Mouse (Mus musculus) adrenal gland, adult (tissue): ENCODE data around the gene Zdhhc14.

ENCODE experiments used
- DNase-seq, 2 experiments: peaks; one replicate each; pipeline ENCODE4 v3.0.0; 2022 to 2023; ENCODE audit warnings: low spot score in 1 of 2; ENCODE audit not compliant: inconsistent age in 2 of 2

Zdhhc14 gene

DNA sequence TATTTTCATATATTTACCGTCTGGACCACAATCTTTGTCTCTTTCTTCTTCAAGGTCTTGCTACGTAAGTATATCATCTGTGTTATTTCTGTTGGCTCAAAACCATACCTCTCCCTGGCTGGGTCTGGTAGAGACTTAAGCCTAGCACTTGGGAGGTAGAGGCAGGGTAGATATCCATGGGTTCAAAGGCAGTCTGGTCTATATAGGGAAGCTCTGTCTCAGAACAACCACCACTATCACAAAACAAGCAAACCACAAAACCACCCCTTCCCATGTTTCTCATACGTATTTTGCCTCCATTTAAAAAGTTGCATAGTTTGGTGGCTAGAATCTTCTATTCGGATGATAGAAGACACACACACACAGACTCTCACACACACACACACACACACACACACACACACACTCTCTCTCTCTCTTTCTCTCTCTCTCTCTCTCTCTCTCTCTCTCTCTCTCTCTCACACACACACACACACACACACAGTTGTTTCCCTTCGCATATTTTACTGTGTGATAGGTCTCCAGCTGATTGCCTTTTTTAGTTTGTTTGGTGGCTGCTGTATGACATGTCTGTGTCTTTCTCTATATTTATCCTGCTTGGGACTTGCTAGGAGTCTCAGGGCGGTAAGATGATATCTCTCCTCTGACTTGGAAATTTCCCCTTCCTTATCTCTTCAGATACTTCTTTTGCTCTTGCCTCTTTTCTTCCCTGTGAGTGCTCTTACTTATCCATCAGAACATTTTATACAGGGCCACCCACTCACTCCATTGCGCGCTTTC lies 11.8 kb downstream of the Zdhhc14 start:
- no peak for DNase-seq

DNA sequence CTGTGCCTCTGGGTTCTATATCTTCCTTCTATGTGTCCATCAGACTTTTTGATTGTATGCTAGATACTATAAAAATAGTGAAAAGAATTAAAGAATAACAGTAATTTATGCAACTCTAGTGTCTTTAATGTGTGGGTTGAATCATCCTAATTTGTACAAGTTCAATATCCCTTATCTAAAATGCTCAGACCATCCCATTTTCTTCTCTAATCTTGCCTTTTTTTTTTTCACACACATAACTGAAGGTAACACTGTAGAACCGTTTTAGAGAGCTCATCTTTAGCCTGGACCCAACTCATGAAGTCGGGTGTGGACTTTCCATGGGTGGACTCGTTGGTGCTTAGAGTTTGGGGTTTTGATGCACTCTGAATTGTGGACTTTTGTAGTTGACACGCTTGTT lies 12.6 kb downstream of the Zdhhc14 start:
- no peak for DNase-seq

GRCm38 (mm10) chr17:5506553-5506952 lies 14.2 kb downstream of the Zdhhc14 start:
- no peak for DNase-seq

DNA sequence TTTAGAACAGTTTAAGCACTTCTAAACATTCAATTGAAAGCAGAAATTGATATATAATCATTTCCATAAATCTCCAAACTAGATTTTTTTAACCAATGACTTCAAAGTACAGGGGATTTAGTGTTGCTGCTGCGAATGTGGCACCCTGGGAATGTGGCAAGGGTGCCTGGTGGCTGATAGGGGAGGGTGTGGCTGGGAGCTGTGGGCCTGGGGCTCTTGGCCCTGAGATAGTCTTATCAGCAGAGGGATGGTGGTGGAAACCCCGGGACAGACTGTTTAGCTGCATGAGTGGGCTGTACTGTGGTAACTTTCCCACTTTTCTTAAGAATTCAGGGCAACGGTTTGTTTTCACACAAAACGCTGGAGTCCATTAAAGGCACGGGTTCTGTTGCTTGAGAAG lies 14.6 kb downstream of the Zdhhc14 start:
- DNase-seq = no peak

- DNase-seq = no peak
These were observed 15.7 kb downstream of the Zdhhc14 start for GRCm38 (mm10) chr17:5508030-5508429.

GRCm38 (mm10) chr17:5510564-5510963 lies 18.2 kb downstream of the Zdhhc14 start:
- DNase-seq = peak; percentile 42 to 74

GRCm38 (mm10) chr17:5511724-5512123 lies 19.4 kb downstream of the Zdhhc14 start:
- DNase-seq = no peak

- no peak for DNase-seq
These were observed 27.1 kb downstream of the Zdhhc14 start for GRCm38 (mm10) chr17:5519466-5519865.

DNA sequence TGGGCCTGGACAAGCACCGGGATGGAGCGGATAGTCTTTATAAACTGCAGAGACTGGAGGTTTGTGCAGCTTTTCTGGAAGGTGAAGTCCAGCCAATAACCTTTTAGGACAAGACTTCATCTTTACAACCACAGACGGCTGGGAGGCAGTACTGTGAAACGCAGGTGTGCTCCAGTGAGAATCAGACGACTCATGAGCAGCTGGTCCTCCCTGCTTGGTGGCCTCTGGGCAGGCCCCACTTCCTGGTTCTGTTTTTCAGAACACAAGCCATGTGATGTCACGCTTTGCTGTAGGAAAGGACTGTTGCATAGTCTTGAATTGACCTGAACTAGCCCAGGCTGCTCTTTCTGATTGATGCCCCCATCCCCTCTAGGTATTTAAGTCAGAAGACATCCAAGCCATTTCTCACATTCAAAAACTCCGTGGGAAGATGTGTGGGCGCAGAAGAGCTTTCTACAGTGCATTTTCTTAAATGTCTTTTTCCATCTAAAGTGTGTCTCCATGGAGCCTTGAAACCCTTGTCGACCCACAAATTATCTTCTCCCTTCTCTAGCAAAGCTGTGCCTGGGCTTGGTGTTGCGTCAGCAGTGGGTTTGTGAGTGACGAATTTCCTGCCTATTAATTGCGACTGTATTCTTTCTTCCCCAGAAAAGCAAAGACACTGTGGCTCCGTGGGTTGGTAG lies 27.7 kb downstream of the Zdhhc14 start:
- no peak for DNase-seq

- no peak for DNase-seq
These were observed 29.2 kb downstream of the Zdhhc14 start for GRCm38 (mm10) chr17:5521532-5521931.

- no peak for DNase-seq
These were observed 37.2 kb downstream of the Zdhhc14 start for GRCm38 (mm10) chr17:5529552-5529951.

DNA sequence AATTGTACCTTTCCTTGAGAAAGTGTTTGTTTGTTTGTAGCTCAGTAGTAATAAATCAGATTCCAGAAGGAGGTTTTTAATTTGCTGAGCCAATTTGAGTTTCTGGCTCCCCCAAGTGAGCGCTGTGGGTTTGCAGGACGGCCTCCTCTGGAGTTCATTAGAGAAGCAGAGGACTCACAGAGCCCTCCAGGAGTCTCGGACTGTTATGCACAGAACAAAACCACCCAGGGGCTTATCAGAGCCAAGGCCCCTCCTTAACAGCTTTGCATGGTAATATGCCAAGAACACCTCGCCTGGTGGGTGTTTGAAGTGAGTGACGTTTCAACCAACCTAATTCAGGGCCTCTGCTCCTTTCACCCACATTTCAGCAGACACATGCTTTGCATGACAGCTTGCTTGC lies 40.5 kb downstream of the Zdhhc14 start:
- no peak for DNase-seq

DNA sequence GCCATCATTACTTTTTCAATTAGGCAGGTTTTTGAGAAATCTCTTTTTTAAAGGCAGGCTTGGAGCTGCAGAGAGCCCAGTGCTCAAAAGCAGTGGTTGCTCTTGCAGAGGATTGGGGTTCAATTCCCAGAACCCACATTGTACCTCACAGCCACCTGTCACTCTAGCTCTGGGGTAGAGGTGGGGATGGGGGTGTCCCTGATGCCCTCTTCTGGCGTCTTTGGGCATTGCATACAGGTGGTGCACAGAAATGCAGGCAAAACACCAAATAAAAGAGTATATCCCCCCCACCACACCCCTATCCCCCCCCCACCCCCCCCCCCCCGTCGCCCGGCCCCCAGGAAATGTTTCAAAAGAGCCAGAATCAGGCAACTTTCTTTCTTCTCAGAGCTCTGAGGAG lies 43.0 kb downstream of the Zdhhc14 start:
- DNase-seq = no peak

DNA sequence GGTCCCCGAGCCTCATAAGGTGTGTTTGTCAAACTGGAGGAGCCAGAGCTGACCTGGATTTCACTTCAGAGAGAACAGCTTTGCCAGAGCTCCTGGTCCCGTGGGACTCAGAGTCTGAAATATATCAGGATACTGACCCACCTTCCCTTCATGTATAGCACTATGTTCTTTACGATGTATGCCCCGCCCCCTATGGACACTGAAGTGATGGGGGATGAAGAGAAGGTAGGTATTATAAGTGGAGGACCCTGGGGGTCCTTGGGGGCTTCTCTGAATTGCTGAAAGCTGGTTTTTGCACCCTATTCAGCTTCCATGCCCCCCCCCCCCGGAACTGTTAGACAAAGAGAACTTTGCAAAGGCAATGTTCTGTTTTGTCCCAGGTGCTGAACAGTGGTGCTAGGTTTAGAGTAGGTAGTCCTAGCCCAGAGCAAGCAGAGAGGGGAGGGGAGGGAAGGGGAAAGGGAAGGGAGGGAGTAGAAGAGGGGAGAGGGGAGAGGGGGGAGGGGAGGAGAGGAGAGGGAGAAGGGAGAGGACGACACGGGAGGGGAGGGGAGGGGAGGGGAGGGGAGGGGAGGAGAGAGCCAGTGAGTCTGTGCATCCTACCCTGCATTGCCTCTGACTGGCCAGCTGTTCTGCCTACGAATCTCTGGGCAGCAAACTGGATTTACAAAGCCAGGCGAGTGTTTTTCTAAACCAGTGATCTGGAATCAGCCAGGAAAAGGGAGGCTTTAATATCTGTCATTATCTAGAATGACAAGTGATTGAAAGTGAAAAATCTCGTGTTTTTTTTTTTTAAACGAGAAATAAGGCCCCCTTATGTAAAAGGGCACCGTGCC lies 44.1 kb downstream of the Zdhhc14 start:
- no peak for DNase-seq

GRCm38 (mm10) chr17:5537095-5537575 lies 44.8 kb downstream of the Zdhhc14 start:
- DNase-seq = peak; percentile 54 to 57

DNA sequence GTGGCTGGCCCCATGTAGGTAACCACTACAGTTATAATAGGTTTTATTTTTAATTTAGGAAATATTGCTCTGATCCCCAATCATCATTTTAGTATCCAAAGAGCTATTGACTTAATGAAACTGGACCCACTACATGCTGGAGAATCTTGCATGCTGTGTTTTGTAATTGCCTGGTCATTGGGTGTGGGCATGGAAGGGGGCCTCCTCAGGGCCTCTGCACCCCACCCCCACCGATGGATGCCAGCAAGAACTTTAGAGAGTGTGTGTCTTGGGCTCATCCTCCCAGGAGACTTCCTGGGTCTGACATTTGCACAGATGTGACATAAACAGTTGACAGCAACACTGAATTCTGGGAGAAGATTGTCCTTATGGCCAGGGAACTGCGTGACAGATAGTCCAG lies 49.8 kb downstream of the Zdhhc14 start:
- DNase-seq = no peak

- DNase-seq = no peak
These were observed 51.7 kb downstream of the Zdhhc14 start for GRCm38 (mm10) chr17:5544065-5544464.

- DNase-seq = no peak
These were observed 52.7 kb downstream of the Zdhhc14 start for GRCm38 (mm10) chr17:5545065-5545464.

DNA sequence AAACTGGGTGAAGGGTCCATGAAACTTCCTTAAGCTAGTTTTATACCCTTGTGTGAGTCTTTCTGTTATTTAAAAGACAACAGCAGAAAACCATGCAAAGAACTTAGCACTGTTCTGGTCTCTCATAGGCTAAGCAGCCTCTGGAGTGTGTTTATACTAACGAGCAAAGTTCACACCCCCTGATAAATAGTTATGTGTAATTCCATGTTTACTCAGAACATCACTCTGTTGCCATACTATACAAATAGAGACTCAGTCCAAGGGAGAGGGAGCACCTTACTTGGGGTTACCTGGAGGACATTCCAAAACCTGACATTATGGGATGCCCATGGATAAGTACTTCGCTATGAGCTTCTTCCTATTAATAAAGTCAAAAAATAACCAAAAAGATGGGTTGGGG lies 56.2 kb downstream of the Zdhhc14 start:
- DNase-seq = no peak

DNA sequence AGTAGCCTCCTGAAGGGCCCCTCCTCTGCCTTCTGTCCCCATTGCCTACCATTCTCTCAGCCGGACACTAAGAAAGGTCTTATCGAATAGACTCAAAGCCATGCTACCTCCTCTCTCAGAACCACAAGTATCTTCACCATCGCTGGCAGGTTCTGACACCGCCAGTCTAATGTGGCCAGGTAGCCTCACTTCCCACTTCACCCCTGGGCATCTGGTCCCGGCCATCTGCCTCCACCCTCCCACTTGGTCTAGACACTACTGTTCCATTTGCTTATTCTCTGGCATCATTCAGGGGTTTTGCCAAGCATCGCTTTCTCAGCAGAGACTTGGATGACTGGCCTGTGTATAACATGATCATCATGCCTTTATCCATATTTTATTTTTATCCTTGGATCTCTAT lies 57.1 kb downstream of the Zdhhc14 start:
- no peak for DNase-seq

DNA sequence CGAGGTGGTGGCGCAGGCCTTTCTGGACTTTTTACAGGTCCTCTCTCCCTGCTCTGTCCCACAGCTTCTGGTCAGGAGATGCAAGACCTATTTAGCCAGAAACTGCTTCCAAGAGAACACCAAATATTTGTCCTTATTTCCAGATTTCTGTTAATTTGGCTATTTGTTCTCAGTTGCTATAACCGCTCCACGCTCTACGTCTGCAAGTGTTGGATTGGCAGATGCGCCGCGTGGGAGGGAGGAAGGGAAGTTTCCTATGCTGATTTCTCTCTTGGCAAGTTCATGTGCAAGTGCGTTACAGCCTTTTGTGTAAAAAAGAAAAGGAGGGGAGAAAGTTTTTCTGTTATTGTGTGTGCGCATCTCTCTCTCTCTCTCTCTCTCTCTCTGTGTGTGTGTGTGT lies 58.1 kb downstream of the Zdhhc14 start:
- DNase-seq = no peak

- no peak for DNase-seq
These were observed 58.8 kb downstream of the Zdhhc14 start for GRCm38 (mm10) chr17:5551136-5551535.
